Comparison of ENCODE assay signal across 9 mouse cellular contexts in genomic region chr7:143783378-143783995, GRCm38 (mm10). TPM values are rescaled to one million over a fixed set of nuclear protein-coding genes. Genes with fewer than 3 reads are reported as not detected.
DNase-seq lines count a peak whose midpoint lies in the region; ATAC-seq lines count a peak whose summit lies in the region.
"Had no signal": no experiment of that assay in that cellular context is flagged by ENCODE, and none has a peak within 500 bp of the region (broad histone marks: within the 10 kb centered on the region; RNA-seq: fewer than 3 reads in every experiment).

No protein-coding gene starts in this region.

- H3K27ac ChIP-seq in kidney, embryonic 15.5 days = peak overlapping the region; percentile 91
- peak overlapping the region; percentile 83 for H3K27ac ChIP-seq in hindbrain, embryonic 12.5 days

- peak; percentile 75 for ATAC-seq in kidney, embryonic 15.5 days (replicated peaks; ENCODE audit: low FRiP score)
- ATAC-seq in common myeloid progenitor, adult 5-6 weeks (replicated peaks; ENCODE audit: low read depth, poor library complexity, severe bottlenecking) = peak; percentile 7; the same call in 1 of the 2 replicates
- peak; percentile 86 for ATAC-seq in hindbrain, embryonic 12.5 days (ENCODE audit: low FRiP score)
- peak; percentile 43 for ATAC-seq in megakaryocyte progenitor cell, adult 5-6 weeks (replicated peaks; ENCODE audit: poor library complexity)
- ATAC-seq in activated CD4-positive, CD25-positive, alpha-beta regulatory T cell, adult 4 months = no peak

- WGBS in kidney, embryonic 15.5 days = 18% methylated on average over 6 of the region's 6 CpGs
- WGBS in hindbrain, embryonic 12.5 days = 11% methylated on average over 5 of the region's 6 CpGs

- H3K27me3 ChIP-seq in kidney, embryonic 15.5 days = no peaks in the 10 kb centered on the region
- H3K27me3 ChIP-seq in hindbrain, embryonic 12.5 days = 0 out of 2 replicates have a peak, but pooled peaks cover 3% of the 10 kb centered on the region

- no peaks in the 10 kb centered on the region for H3K36me3 ChIP-seq in kidney, embryonic 15.5 days
- H3K36me3 ChIP-seq in hindbrain, embryonic 12.5 days = no peaks in the 10 kb centered on the region

- peaks cover 32% of the 10 kb centered on the region for H3K4me1 ChIP-seq in kidney, embryonic 15.5 days
- H3K4me1 ChIP-seq in hindbrain, embryonic 12.5 days = peaks cover 26% of the 10 kb centered on the region

- no peak for DNase-seq in kidney, adult 18-20 months
- no peak for DNase-seq in Muller cell, postnatal 12 days (ENCODE audit: inconsistent ontology term)
- DNase-seq in adrenal gland, adult (ENCODE audit: inconsistent age in 2 of 2, low spot score in 1 of 2) = no peak

- H3K4me2 ChIP-seq in kidney, embryonic 15.5 days = peak overlapping the region; percentile 65
- H3K4me2 ChIP-seq in hindbrain, embryonic 12.5 days (replicated peaks) = peak overlapping the region; percentile 68

- no peaks in the 10 kb centered on the region for H3K9me3 ChIP-seq in kidney, embryonic 15.5 days (replicated peaks)
- no peaks in the 10 kb centered on the region for H3K9me3 ChIP-seq in hindbrain, embryonic 12.5 days (replicated peaks)

- peak overlapping the region; percentile 34; the same call in 1 of the 2 replicates for H3K9ac ChIP-seq in kidney, embryonic 15.5 days
- peak overlapping the region; percentile 58 for H3K9ac ChIP-seq in hindbrain, embryonic 12.5 days

- H3K4me3 ChIP-seq in kidney, embryonic 15.5 days (replicated peaks) = peak overlapping the region; percentile 44
- peak overlapping the region; percentile 40 for H3K4me3 ChIP-seq in hindbrain, embryonic 12.5 days

RNA-seq across cellular contexts. Expression of gene Mrgpre, which starts 0.8 kb away (rescaled TPM):
- polyA plus RNA-seq in kidney, embryonic 15.5 days (2015; fragmentation: Nextera tagmentation; extraction: Ambion mirVana) = 1.7 and 2.0 TPM in 2 replicates
- total RNA-seq in common myeloid progenitor, adult 5-6 weeks (2017) = 1.2 and 1.3 TPM in 2 replicates
- 3.0 and 4.2 TPM in 2 replicates for polyA plus RNA-seq in hindbrain, embryonic 12.5 days (2016; fragmentation: Nextera tagmentation; extraction: Ambion mirVana)
- 1.3 and 2.9 TPM in 2 replicates for total RNA-seq in megakaryocyte progenitor cell, adult 5-6 weeks (2015)
- total RNA-seq in megakaryocyte progenitor cell, adult 5-6 weeks (2017) = 0.17 and 0.95 TPM in 2 replicates
- polyA plus RNA-seq in activated CD4-positive, CD25-positive, alpha-beta regulatory T cell, adult 4 months (2017; shearing (Covaris generic)) = 1 to 10 TPM; 4.8 to 4.9 TPM

RNA-seq across cellular contexts. Expression of gene Mrgprg, which starts 16.7 kb away (rescaled TPM):
- not detected in 2 replicates for polyA plus RNA-seq in kidney, embryonic 15.5 days (2015; fragmentation: Nextera tagmentation; extraction: Ambion mirVana)
- not detected in 2 replicates for total RNA-seq in common myeloid progenitor, adult 5-6 weeks (2017)
- polyA plus RNA-seq in hindbrain, embryonic 12.5 days (2016; fragmentation: Nextera tagmentation; extraction: Ambion mirVana) = not detected in 2 replicates
- not detected in 2 replicates for total RNA-seq in megakaryocyte progenitor cell, adult 5-6 weeks (2015)
- not detected in 2 replicates for total RNA-seq in megakaryocyte progenitor cell, adult 5-6 weeks (2017)
- not detected for polyA plus RNA-seq in activated CD4-positive, CD25-positive, alpha-beta regulatory T cell, adult 4 months (2017; shearing (Covaris generic))
- total RNA-seq: layer of hippocampus, postnatal 10 days had no signal

RNA-seq across cellular contexts. Expression of gene Osbpl5, which starts 26.7 kb away (rescaled TPM):
- 31.9 and 34.0 TPM in 2 replicates for polyA plus RNA-seq in kidney, embryonic 15.5 days (2015; fragmentation: Nextera tagmentation; extraction: Ambion mirVana)
- total RNA-seq in common myeloid progenitor, adult 5-6 weeks (2017) = 5.9 and 15.3 TPM in 2 replicates
- 30.7 and 32.1 TPM in 2 replicates for polyA plus RNA-seq in hindbrain, embryonic 12.5 days (2016; fragmentation: Nextera tagmentation; extraction: Ambion mirVana)
- total RNA-seq in megakaryocyte progenitor cell, adult 5-6 weeks (2015) = 2.7 and 3.4 TPM in 2 replicates
- total RNA-seq in megakaryocyte progenitor cell, adult 5-6 weeks (2017) = 4.4 and 8.6 TPM in 2 replicates
- polyA plus RNA-seq in activated CD4-positive, CD25-positive, alpha-beta regulatory T cell, adult 4 months (2017; shearing (Covaris generic)) = 10 to 100 TPM; 18.3 to 29.2 TPM

RNA-seq across cellular contexts. Expression of gene Nadsyn1, which starts 39.2 kb away (rescaled TPM):
- polyA plus RNA-seq in kidney, embryonic 15.5 days (2015; fragmentation: Nextera tagmentation; extraction: Ambion mirVana) = 9.0 and 10.4 TPM in 2 replicates
- total RNA-seq in common myeloid progenitor, adult 5-6 weeks (2017) = 8.3 and 13.6 TPM in 2 replicates
- 9.0 and 9.1 TPM in 2 replicates for polyA plus RNA-seq in hindbrain, embryonic 12.5 days (2016; fragmentation: Nextera tagmentation; extraction: Ambion mirVana)
- total RNA-seq in megakaryocyte progenitor cell, adult 5-6 weeks (2015) = 4.4 and 7.1 TPM in 2 replicates
- total RNA-seq in megakaryocyte progenitor cell, adult 5-6 weeks (2017) = 9.2 and 9.5 TPM in 2 replicates
- 10 to 100 TPM; 13.7 to 16.0 TPM for polyA plus RNA-seq in activated CD4-positive, CD25-positive, alpha-beta regulatory T cell, adult 4 months (2017; shearing (Covaris generic))

RNA-seq across cellular contexts. Expression of gene Dhcr7, which starts 39.5 kb away (rescaled TPM):
- polyA plus RNA-seq in kidney, embryonic 15.5 days (2015; fragmentation: Nextera tagmentation; extraction: Ambion mirVana) = 37.7 and 47.2 TPM in 2 replicates
- 11.7 and 25.1 TPM in 2 replicates for total RNA-seq in common myeloid progenitor, adult 5-6 weeks (2017)
- 64.3 and 64.4 TPM in 2 replicates for polyA plus RNA-seq in hindbrain, embryonic 12.5 days (2016; fragmentation: Nextera tagmentation; extraction: Ambion mirVana)
- 26.3 and 29.4 TPM in 2 replicates for total RNA-seq in megakaryocyte progenitor cell, adult 5-6 weeks (2015)
- total RNA-seq in megakaryocyte progenitor cell, adult 5-6 weeks (2017) = 10.9 and 13.2 TPM in 2 replicates
- polyA plus RNA-seq in activated CD4-positive, CD25-positive, alpha-beta regulatory T cell, adult 4 months (2017; shearing (Covaris generic)) = 10 to 100 TPM; 42.4 to 42.9 TPM
